Mouse (Mus musculus): Measurements from ENCODE around the gene Phb.

DNA sequence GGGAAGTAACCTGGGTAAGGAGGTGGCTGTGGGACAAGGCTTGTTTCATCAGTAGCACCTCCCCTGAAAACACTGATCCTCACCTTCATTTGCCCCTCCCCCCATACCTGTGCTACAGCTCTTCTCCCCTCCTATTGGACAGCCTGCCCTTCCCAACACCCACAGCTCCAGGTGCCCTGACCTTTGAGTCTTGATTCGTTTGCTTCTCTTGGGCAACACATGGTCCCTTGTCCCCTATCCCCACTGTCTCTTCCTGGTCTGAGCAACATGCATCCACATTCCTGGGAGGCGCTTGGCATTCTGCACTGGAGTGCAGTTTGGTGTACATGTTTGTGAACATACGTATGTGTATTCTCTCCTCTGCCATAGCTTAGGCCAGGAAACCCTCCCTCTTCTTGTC lies 16.2 kb downstream of the Phb start:
- TF ChIP-seq POLR2A (IDR thresholded peaks at IDR 0.05; ENCODE audit: low read depth, low read length) (no peak), CTCF (conservative IDR thresholded peaks at IDR 0.05; ENCODE audit: insufficient read depth, insufficient read length, low read depth, low read length) (no peak)
